Mouse (Mus musculus) limb, embryonic 15.5 days (tissue): ENCODE results near the gene Rad51c. TPM values are rescaled to one million over a fixed set of nuclear protein-coding genes. Genes with fewer than 3 reads are reported as not detected.

ENCODE experiments used
- ATAC-seq: fragments of 200-750 bp; cut with Nextera tagmentation; 2 replicates; pipeline ENCODE4 v1.8.0; 2017; ENCODE audit warnings: low read depth, moderate TSS enrichment; ENCODE audit not compliant: insufficient number of reproducible peaks, low FRiP score, low TSS enrichment
- H3K27ac ChIP-seq: fragments of 300-500 bp; sonication (generic); 2 replicates; pipeline ENCODE4 v1.5.1; 2015; ENCODE audit warnings: moderate library complexity, mild to moderate bottlenecking, inconsistent platforms
- H3K27me3 ChIP-seq: fragments of 300-500 bp; sonication (generic); 2 replicates; pipeline ENCODE4 v1.6.1; 2015; ENCODE audit warnings: inconsistent platforms
- H3K36me3 ChIP-seq: fragments of 300-500 bp; sonication (generic); 2 replicates; pipeline ENCODE4 v1.6.1; 2015; ENCODE audit warnings: inconsistent platforms
- H3K4me1 ChIP-seq: fragments of 300-500 bp; sonication (generic); 2 replicates; pipeline ENCODE4 v1.6.1; 2015; ENCODE audit warnings: inconsistent platforms
- H3K4me2 ChIP-seq: fragments of 300-500 bp; sonication (generic); 2 replicates; pipeline ENCODE4 v1.6.1; 2015; ENCODE audit warnings: mild to moderate bottlenecking, inconsistent platforms
- H3K4me3 ChIP-seq: fragments of 300-500 bp; sonication (generic); 2 replicates; pipeline ENCODE4 v1.5.1; 2015; ENCODE audit warnings: mild to moderate bottlenecking, inconsistent platforms
- H3K9ac ChIP-seq: fragments of 300-500 bp; sonication (generic); 2 replicates; pipeline ENCODE4 v1.6.1; 2015; ENCODE audit warnings: inconsistent platforms
- H3K9me3 ChIP-seq: fragments of 300-500 bp; sonication (generic); 2 replicates; pipeline ENCODE4 v1.6.1; 2016; ENCODE audit warnings: inconsistent platforms
- WGBS: fragments of 180-500 bp; shearing (Covaris S2); methylation state at CpG from one replicate; pipeline ENCODE4 v1.1.7; 2015; 5-methylcytosine and 5-hydroxymethylcytosine counted together
- polyA plus RNA-seq: library from polyadenylated mRNA; unstranded; fragments of >200 nt; fragmentation: Nextera tagmentation; extraction: Ambion mirVana; gene quantifications from 2 replicates; pipeline ENCODE4 v1.2.1, GENCODE M21; 2015

Gene Rad51c
- polyA plus RNA-seq, 1 experiment from 2014 or later: 7.8 TPM

DNA sequence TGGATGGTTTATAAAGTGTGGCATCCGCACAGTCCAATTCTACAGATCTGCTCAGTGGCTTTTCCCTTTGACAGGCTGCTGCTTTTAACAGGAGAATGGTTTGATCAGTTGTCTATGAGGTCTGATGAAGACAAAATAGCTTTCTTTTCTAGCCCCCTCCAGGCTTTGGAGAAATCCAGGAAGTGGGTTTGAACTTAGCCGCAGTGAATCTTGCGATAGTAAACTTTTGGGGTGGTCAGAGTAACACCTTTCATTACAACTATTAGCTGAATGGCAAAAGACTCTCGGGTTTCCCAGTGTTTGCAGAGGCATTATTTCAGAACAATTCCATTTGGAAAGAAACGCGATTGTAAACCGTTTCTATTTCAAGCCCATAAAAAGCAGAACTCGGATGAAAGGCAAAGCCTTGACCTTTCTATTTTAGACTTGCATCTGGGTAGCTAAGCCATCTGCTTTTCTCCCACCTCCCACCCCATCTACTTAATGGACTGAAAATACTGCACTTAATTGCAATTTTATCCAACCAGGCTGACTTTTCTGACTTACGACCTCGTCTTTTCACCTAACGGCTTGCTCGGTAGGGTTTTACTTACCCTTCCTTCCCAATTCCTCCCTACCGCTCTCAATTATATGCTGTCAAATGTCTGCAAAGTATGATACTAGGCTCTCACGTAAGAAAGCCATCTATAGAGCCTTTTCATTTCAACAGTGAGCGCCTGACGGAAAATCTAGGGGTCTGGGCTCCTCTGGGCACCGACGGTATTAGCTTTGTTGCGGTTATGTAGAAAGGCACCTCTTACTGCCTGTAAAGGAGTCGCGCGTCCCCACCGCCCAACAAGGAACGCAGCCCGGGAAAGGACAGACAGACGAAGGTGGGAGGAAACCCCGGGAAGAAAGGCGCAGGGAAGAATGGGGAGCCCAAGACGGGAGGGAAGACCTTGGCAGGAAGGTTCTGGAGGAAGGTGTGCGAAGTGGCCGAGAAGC is 47.1 kb downstream of the Rad51c start:
- Histone ChIP-seq H3K36me3 (no peaks in the 10 kb centered on the region), H3K9ac (peak overlapping the region; percentile 33; the same call in 1 of the 2 replicates), H3K4me1 (peaks cover 9% of the 10 kb centered on the region), H3K27ac (no peak overlapping the region), H3K27me3 (peaks cover 50% of the 10 kb centered on the region), H3K4me3 (peak overlapping the region; percentile 67), H3K9me3 (no peaks in the 10 kb centered on the region), H3K4me2 (peak overlapping the region; percentile 98)
- 5% methylated on average over 31 of the region's 31 CpGs for WGBS
- no peak for ATAC-seq

DNA sequence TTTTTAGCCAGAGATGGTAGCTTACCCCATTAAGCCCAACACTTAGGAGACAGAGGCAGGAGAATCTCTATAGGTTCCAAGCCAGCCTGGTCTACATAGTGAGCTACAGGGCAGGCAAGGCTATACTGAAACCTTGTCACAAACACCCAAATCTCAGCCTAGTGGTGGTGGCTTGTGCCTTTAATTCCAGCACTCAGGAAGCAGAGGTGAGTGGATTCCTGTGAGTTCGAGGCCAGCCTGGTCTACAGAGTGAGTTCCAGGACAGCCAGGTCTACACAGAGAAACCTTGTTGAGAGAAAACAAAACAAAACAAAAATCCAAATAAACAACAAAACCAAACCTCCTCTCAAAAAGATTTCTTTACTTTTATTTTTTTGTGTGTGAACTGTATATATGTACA is 49.9 kb downstream of the Rad51c start:
- 87% methylated on average over 1 of the region's 1 CpGs for WGBS
- peaks cover 9% of the 10 kb centered on the region for H3K4me1 ChIP-seq
- H3K9ac ChIP-seq: no peak overlapping the region

DNA sequence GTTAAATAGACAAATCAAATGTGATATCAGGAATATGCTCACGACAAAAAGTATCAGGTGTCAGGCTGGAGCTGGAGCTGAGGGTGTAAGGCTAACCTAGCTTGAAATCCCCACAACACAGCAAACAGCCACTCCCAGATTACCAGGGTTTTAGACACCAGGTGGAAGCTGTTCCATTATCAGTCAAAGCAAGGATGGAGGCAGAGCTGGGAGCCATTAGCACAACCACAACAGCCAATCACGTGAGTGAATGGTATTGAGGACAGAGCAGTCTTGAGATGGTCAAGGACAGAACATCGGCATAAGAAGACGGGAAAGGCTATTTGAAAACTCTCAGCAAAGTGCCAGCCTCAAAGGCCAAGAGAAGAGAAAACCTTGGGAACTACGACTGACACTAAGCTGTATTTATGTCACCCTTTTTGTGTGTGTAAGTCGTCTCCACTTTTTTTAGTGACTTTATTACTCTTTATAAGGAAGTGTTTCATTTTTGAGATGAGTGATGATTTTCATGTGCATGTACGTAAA is 51.0 kb downstream of the Rad51c start:
- H3K9me3 ChIP-seq: no peaks in the 10 kb centered on the region
- H3K27ac ChIP-seq: no peak overlapping the region
- no peaks in the 10 kb centered on the region for H3K36me3 ChIP-seq
- H3K4me1 ChIP-seq: peaks cover 9% of the 10 kb centered on the region
- no peak for ATAC-seq
- no peak overlapping the region for H3K4me2 ChIP-seq
- WGBS: 75% methylated on average over 7 of the region's 7 CpGs
- no peak overlapping the region for H3K4me3 ChIP-seq
- peaks cover 26% of the 10 kb centered on the region for H3K27me3 ChIP-seq
- H3K9ac ChIP-seq: no peak overlapping the region

More for the DNA sequence above, 49.9 kb downstream of the Rad51c start:
- Histone ChIP-seq H3K9me3 (no peaks in the 10 kb centered on the region), H3K36me3 (no peaks in the 10 kb centered on the region), H3K4me2 (no peak overlapping the region), H3K27me3 (peaks cover 36% of the 10 kb centered on the region), H3K27ac (no peak overlapping the region), H3K4me3 (no peak overlapping the region)
- no peak for ATAC-seq

Other genes starting within 250 kb of the Rad51c start
- 2.1 and 2.3 TPM in 2 replicates for gene Ppm1e, start 45.9 kb downstream of the Rad51c start, polyA plus RNA-seq
- 0.82 and 2.1 TPM in 2 replicates for gene Tex14, start 111 bp upstream of the Rad51c start, polyA plus RNA-seq
- gene Gm11492, start 161.7 kb upstream of the Rad51c start, polyA plus RNA-seq: not detected in 2 replicates
- 25.5 and 46.6 TPM in 2 replicates for gene Sept4, start 163.9 kb upstream of the Rad51c start, polyA plus RNA-seq
- gene Mtmr4, start 187.2 kb upstream of the Rad51c start, polyA plus RNA-seq: 25.9 and 27.9 TPM in 2 replicates
- gene Hsf5, start 212.2 kb upstream of the Rad51c start, polyA plus RNA-seq: 0.14 and 0.22 TPM in 2 replicates